ENCODE assay signal across 14 mouse cellular contexts in the genomic region with DNA sequence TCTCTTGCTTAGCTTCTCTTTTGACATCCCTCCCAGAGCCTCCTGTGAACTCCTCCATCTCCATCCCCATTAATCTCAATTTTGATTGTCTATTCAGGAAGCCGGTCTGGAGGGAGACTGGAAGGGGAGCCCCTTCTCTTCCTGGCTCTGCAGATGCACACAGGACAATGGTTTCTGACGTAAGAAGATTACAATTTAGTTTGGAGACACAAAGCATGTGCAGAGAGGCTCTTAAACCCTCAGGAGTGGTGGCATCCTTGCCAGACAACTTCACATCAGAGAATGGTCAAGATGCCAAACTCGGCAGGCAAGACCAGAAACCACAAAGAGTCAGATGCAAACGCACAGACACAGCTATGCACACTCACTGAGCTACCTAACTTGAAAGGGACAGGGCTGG. TPM values are rescaled to one million over a fixed set of nuclear protein-coding genes. Genes with fewer than 3 reads are reported as not detected.
DNase-seq lines count a peak whose midpoint lies in the region; ATAC-seq and TF ChIP-seq lines count a peak whose summit lies in the region.
"Had no signal": no experiment of that assay in that cellular context is flagged by ENCODE, and none has a peak within 500 bp of the region (broad histone marks: within the 10 kb centered on the region; RNA-seq: fewer than 3 reads in every experiment).

No protein-coding gene starts in this region.

- TF ChIP-seq CTCF in hindbrain, postnatal 0 days (IDR thresholded peaks at IDR 0.05; ENCODE audit: low read depth) = no peak

- no peak for ATAC-seq in embryonic facial prominence, embryonic 14.5 days (ENCODE audit: low read depth)
- no peak for ATAC-seq in hindbrain, postnatal 0 days
- no peak for ATAC-seq in hindbrain, embryonic 13.5 days (ENCODE audit: low FRiP score)
- no peak for ATAC-seq in liver, embryonic 12.5 days
- ATAC-seq in liver, embryonic 13.5 days (ENCODE audit: low read depth) = no peak
- no peak for ATAC-seq in forebrain, embryonic 16.5 days
- ATAC-seq: forebrain, embryonic 15.5 days had no signal

- H3K4me3 ChIP-seq in embryonic facial prominence, embryonic 14.5 days (ENCODE audit: low read depth, low read length) = no peak overlapping the region
- no peak overlapping the region for H3K4me3 ChIP-seq in embryonic facial prominence, embryonic 10.5 days
- no peak overlapping the region for H3K4me3 ChIP-seq in hindbrain, postnatal 0 days (ENCODE audit: low read length)
- no peak overlapping the region for H3K4me3 ChIP-seq in hindbrain, embryonic 13.5 days
- H3K4me3 ChIP-seq in liver, embryonic 12.5 days = no peak overlapping the region
- no peak overlapping the region for H3K4me3 ChIP-seq in liver, embryonic 13.5 days (replicated peaks)
- no peak overlapping the region for H3K4me3 ChIP-seq in forebrain, embryonic 16.5 days (replicated peaks; ENCODE audit: low read length)
- H3K4me3 ChIP-seq: forebrain, embryonic 15.5 days; limb, embryonic 13.5 days had no signal

- H3K36me3 ChIP-seq in embryonic facial prominence, embryonic 14.5 days (ENCODE audit: control insufficient read depth, insufficient read depth, low read length) = no peaks in the 10 kb centered on the region
- H3K36me3 ChIP-seq in embryonic facial prominence, embryonic 10.5 days (replicated peaks) = no peaks in the 10 kb centered on the region
- H3K36me3 ChIP-seq in hindbrain, postnatal 0 days (ENCODE audit: insufficient read depth, low read length) = no peaks in the 10 kb centered on the region
- no peaks in the 10 kb centered on the region for H3K36me3 ChIP-seq in hindbrain, embryonic 13.5 days
- no peaks in the 10 kb centered on the region for H3K36me3 ChIP-seq in liver, embryonic 12.5 days
- H3K36me3 ChIP-seq in liver, embryonic 13.5 days = no peaks in the 10 kb centered on the region
- H3K36me3 ChIP-seq in forebrain, embryonic 16.5 days (ENCODE audit: control insufficient read depth, insufficient read depth) = no peaks in the 10 kb centered on the region
- H3K36me3 ChIP-seq: forebrain, embryonic 15.5 days had no signal

- H3K4me1 ChIP-seq in embryonic facial prominence, embryonic 14.5 days (ENCODE audit: control insufficient read depth, insufficient read depth, low read length) = peaks cover 37% of the 10 kb centered on the region
- peaks cover 39% of the 10 kb centered on the region for H3K4me1 ChIP-seq in embryonic facial prominence, embryonic 10.5 days
- H3K4me1 ChIP-seq in hindbrain, postnatal 0 days (ENCODE audit: insufficient read depth, low read length) = peaks cover 27% of the 10 kb centered on the region
- peaks cover 38% of the 10 kb centered on the region for H3K4me1 ChIP-seq in hindbrain, embryonic 13.5 days (replicated peaks)
- peaks cover 76% of the 10 kb centered on the region for H3K4me1 ChIP-seq in liver, embryonic 12.5 days
- peaks cover 60% of the 10 kb centered on the region for H3K4me1 ChIP-seq in liver, embryonic 13.5 days (replicated peaks)
- H3K4me1 ChIP-seq in forebrain, embryonic 16.5 days (replicated peaks; ENCODE audit: control insufficient read depth, insufficient read depth, low read length) = peaks cover 19% of the 10 kb centered on the region

- no peak overlapping the region for H3K4me2 ChIP-seq in embryonic facial prominence, embryonic 14.5 days (ENCODE audit: low read depth, low read length)
- no peak overlapping the region for H3K4me2 ChIP-seq in hindbrain, postnatal 0 days (ENCODE audit: low read depth, low read length)
- no peak overlapping the region for H3K4me2 ChIP-seq in hindbrain, embryonic 13.5 days
- no peak overlapping the region for H3K4me2 ChIP-seq in liver, embryonic 12.5 days
- no peak overlapping the region for H3K4me2 ChIP-seq in liver, embryonic 13.5 days
- H3K4me2 ChIP-seq in forebrain, embryonic 16.5 days (ENCODE audit: low read length) = no peak overlapping the region
- H3K4me2 ChIP-seq: forebrain, embryonic 15.5 days; hindbrain, embryonic 14.5 days; limb, embryonic 13.5 days had no signal

- no peak overlapping the region for H3K9ac ChIP-seq in embryonic facial prominence, embryonic 14.5 days (ENCODE audit: low read depth, low read length)
- no peak overlapping the region for H3K9ac ChIP-seq in hindbrain, postnatal 0 days (replicated peaks; ENCODE audit: low read length)
- no peak overlapping the region for H3K9ac ChIP-seq in hindbrain, embryonic 13.5 days
- H3K9ac ChIP-seq in liver, embryonic 12.5 days = no peak overlapping the region
- no peak overlapping the region for H3K9ac ChIP-seq in liver, embryonic 13.5 days
- H3K9ac ChIP-seq in forebrain, embryonic 16.5 days (replicated peaks; ENCODE audit: low read depth, low read length) = no peak overlapping the region
- H3K9ac ChIP-seq: forebrain, embryonic 15.5 days; hindbrain, embryonic 14.5 days; limb, embryonic 13.5 days had no signal

- no peaks in the 10 kb centered on the region for H3K27me3 ChIP-seq in embryonic facial prominence, embryonic 14.5 days (replicated peaks; ENCODE audit: control insufficient read depth, insufficient read depth, low read length)
- no peaks in the 10 kb centered on the region for H3K27me3 ChIP-seq in embryonic facial prominence, embryonic 10.5 days (replicated peaks; ENCODE audit: low read depth, poor library complexity, severe bottlenecking)
- H3K27me3 ChIP-seq in hindbrain, postnatal 0 days (ENCODE audit: insufficient read depth, low read length) = no peaks in the 10 kb centered on the region
- H3K27me3 ChIP-seq in hindbrain, embryonic 13.5 days = no peaks in the 10 kb centered on the region
- H3K27me3 ChIP-seq in liver, embryonic 12.5 days (replicated peaks) = no peaks in the 10 kb centered on the region
- H3K27me3 ChIP-seq in liver, embryonic 13.5 days = no peaks in the 10 kb centered on the region
- no peaks in the 10 kb centered on the region for H3K27me3 ChIP-seq in forebrain, embryonic 16.5 days (replicated peaks; ENCODE audit: control insufficient read depth, insufficient read depth, low read length)
- H3K27me3 ChIP-seq: forebrain, embryonic 15.5 days; limb, embryonic 13.5 days had no signal

- H3K9me3 ChIP-seq in embryonic facial prominence, embryonic 14.5 days (ENCODE audit: control insufficient read depth, low read length) = no peaks in the 10 kb centered on the region
- no peaks in the 10 kb centered on the region for H3K9me3 ChIP-seq in embryonic facial prominence, embryonic 10.5 days
- H3K9me3 ChIP-seq in hindbrain, postnatal 0 days (ENCODE audit: low read length) = no peaks in the 10 kb centered on the region
- H3K9me3 ChIP-seq in hindbrain, embryonic 13.5 days = no peaks in the 10 kb centered on the region
- no peaks in the 10 kb centered on the region for H3K9me3 ChIP-seq in liver, embryonic 12.5 days (replicated peaks)
- no peaks in the 10 kb centered on the region for H3K9me3 ChIP-seq in liver, embryonic 13.5 days (replicated peaks)
- no peaks in the 10 kb centered on the region for H3K9me3 ChIP-seq in forebrain, embryonic 16.5 days (ENCODE audit: control insufficient read depth, low read length)
- H3K9me3 ChIP-seq: forebrain, embryonic 15.5 days; limb, embryonic 13.5 days had no signal

- no peak for DNase-seq in embryonic facial prominence, embryonic 14.5 days (ENCODE audit: low spot score)
- no peak for DNase-seq in embryonic facial prominence, embryonic 10.5 days (ENCODE audit: low spot score)
- DNase-seq in hindbrain, postnatal 0 days (ENCODE audit: low spot score) = no peak
- no peak for DNase-seq in liver
- no peak for DNase-seq in liver, embryonic 13.5 days
- DNase-seq: cerebellum, adult 11-12 months; kidney, postnatal 4 days; spleen, adult 18-20 months had no signal

- 0 out of 2 replicates have a peak overlapping the region, but pooled peaks have one; percentile 19 for H3K27ac ChIP-seq in embryonic facial prominence, embryonic 14.5 days (replicated peaks; ENCODE audit: low read depth, low read length)
- no peak overlapping the region for H3K27ac ChIP-seq in embryonic facial prominence, embryonic 10.5 days (replicated peaks)
- peak overlapping the region; percentile 7; the same call in 1 of the 2 replicates for H3K27ac ChIP-seq in hindbrain, postnatal 0 days
- H3K27ac ChIP-seq in hindbrain, embryonic 13.5 days = no peak overlapping the region
- H3K27ac ChIP-seq in liver, embryonic 12.5 days = 0 out of 2 replicates have a peak overlapping the region, but pooled peaks have one; percentile 91
- 0 out of 2 replicates have a peak overlapping the region, but pooled peaks have one; percentile 1 for H3K27ac ChIP-seq in liver, embryonic 13.5 days
- H3K27ac ChIP-seq in forebrain, embryonic 16.5 days (ENCODE audit: low read length) = no peak overlapping the region
- H3K27ac ChIP-seq: forebrain, embryonic 15.5 days; hindbrain, embryonic 14.5 days; limb, embryonic 13.5 days had no signal

- WGBS in embryonic facial prominence, embryonic 14.5 days = 55% methylated on average over 4 of the region's 4 CpGs
- WGBS in embryonic facial prominence, embryonic 10.5 days = 76% methylated on average over 4 of the region's 4 CpGs
- WGBS in hindbrain, postnatal 0 days = 39% methylated on average over 4 of the region's 4 CpGs
- 60% methylated on average over 4 of the region's 4 CpGs for WGBS in hindbrain, embryonic 13.5 days
- 38% methylated on average over 4 of the region's 4 CpGs for WGBS in liver, embryonic 12.5 days (ENCODE audit: insufficient replicate concordance)
- 41% methylated on average over 4 of the region's 4 CpGs for WGBS in liver, embryonic 13.5 days (ENCODE audit: insufficient replicate concordance)
- 39% methylated on average over 4 of the region's 4 CpGs for WGBS in forebrain, embryonic 16.5 days

RNA-seq across cellular contexts. Expression of a gene that starts 22.7 kb away (rescaled TPM):
- polyA plus RNA-seq in embryonic facial prominence, embryonic 14.5 days (2014; fragmentation: Nextera tagmentation; extraction: Ambion mirVana) = 241 and 245 TPM in 2 replicates
- 33.0 and 36.2 TPM in 2 replicates for polyA plus RNA-seq in embryonic facial prominence, embryonic 10.5 days (2016; fragmentation: Nextera tagmentation; extraction: Ambion mirVana)
- 62.5 and 80.5 TPM in 2 replicates for total RNA-seq in hindbrain, postnatal 0 days (2014; rRNA removed)
- polyA plus RNA-seq in hindbrain, postnatal 0 days (2015; fragmentation: Nextera tagmentation; extraction: Ambion mirVana) = 158 and 183 TPM in 2 replicates
- 57.8 and 63.4 TPM in 2 replicates for polyA plus RNA-seq in hindbrain, embryonic 13.5 days (2015; fragmentation: Nextera tagmentation; extraction: Ambion mirVana)
- polyA plus RNA-seq in liver, embryonic 12.5 days (2016; fragmentation: Nextera tagmentation; extraction: Ambion mirVana) = 88.3 and 93.3 TPM in 2 replicates
- polyA plus RNA-seq in liver, embryonic 13.5 days (2015; fragmentation: Nextera tagmentation; extraction: Ambion mirVana) = 92.5 and 94.7 TPM in 2 replicates
- 78.4 and 101 TPM in 2 replicates for polyA plus RNA-seq in forebrain, embryonic 16.5 days (2015; fragmentation: Nextera tagmentation; extraction: Ambion mirVana)

Comparison
In these comparisons a context has a peak if more than half of its experiments do, and no peak if none do; other contexts are left out.
1. H3K27ac ChIP-seq: peak in embryonic facial prominence, embryonic 14.5 days (single experiment), hindbrain, postnatal 0 days (single experiment), liver, embryonic 12.5 days (single experiment) and liver, embryonic 13.5 days (single experiment); none in embryonic facial prominence, embryonic 10.5 days (single experiment), hindbrain, embryonic 13.5 days (single experiment) and forebrain, embryonic 16.5 days (single experiment).